Mouse (Mus musculus) C2C12 (cell line): ENCODE measurements around the gene Fkbp2.

Experiments
- CTCF ChIP-seq: IDR thresholded peaks from one replicate; pipeline ENCODE4 v1.5.1; 2011; ENCODE audit not compliant: control insufficient read depth, insufficient read depth, insufficient read length
- USF1 ChIP-seq: IDR thresholded peaks from one replicate; pipeline ENCODE4 v1.6.1; 2011; ENCODE audit warnings: low read depth, mild to moderate bottlenecking, control low read depth, moderate library complexity

GRCm38 (mm10) chr19:6943709-6944108 is 36.6 kb downstream of the Fkbp2 start:
- TF ChIP-seq CTCF (no peak), USF1 (no peak)
